Mouse (Mus musculus) heart, adult 2 months (tissue): ENCODE data around the gene Ano9.

ENCODE experiments used
- CTCF ChIP-seq: fragments of 200-600 bp; IDR thresholded peaks from 2 replicates; pipeline ENCODE4 v1.8.1; 2022; ENCODE audit warnings: antibody characterized with exemption, mild to moderate bottlenecking, moderate library complexity
- EP300 ChIP-seq: fragments of 200-500 bp; IDR thresholded peaks from 2 replicates; pipeline ENCODE4 v1.6.1; 2011; ENCODE audit warnings: low read depth, low read length, control low read depth; ENCODE audit not compliant: insufficient read depth
- POLR2A ChIP-seq: fragments of 200-500 bp; IDR thresholded peaks from 2 replicates; pipeline ENCODE4 v1.6.1; 2011; ENCODE audit warnings: mild to moderate bottlenecking, low read depth, low read length, control low read depth; ENCODE audit not compliant: insufficient read depth

- no peak for TF ChIP-seq EP300
- no peak for TF ChIP-seq CTCF
- TF ChIP-seq POLR2A, result no peak
Observed at GRCm38 (mm10) chr7:141063353-141063752, 54.3 kb downstream of the Ano9 start.
